Mouse (Mus musculus): ENCODE measurements around the gene Spdye4a. TPM values are rescaled to one million over a fixed set of nuclear protein-coding genes. Genes with fewer than 3 reads are reported as not detected.

The Spdye4a gene
- total and polyA plus RNA-seq, 3 experiments, result 0.14 TPM; not detected in 2

DNA sequence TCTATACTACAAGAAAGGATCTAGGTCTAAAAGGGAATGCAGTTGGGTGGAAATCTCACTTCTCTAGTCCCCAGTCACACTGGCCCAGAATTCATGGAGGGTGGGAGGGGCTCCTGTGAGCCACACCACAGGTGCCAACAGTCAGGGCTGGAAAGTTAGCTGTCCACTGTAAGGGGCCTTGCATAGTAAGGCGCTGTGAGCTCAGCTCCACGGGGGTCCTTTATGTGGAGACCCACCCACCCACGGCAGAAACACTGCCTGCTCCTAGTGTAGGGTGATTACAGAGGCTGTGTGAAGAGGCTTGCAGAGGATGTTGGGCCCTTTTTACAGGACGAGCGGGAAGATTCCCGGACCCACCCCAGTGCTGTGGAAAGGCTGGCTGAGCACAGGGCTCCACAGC lies 25.3 kb upstream of the Spdye4a start:
- intact Hi-C loops (cut with DNase I), result no loop called here
- Histone ChIP-seq H3K4me1 (ENCODE audit: control insufficient read depth, insufficient read depth, low read length) (no peaks in the 10 kb centered on the region), H3K9ac (ENCODE audit: low read depth, low read length) (no peak overlapping the region), H3K79me2 (replicated peaks; ENCODE audit: control insufficient read depth, insufficient read depth, low read length) (no peaks in the 10 kb centered on the region), H3K27me3 (ENCODE audit: control insufficient read depth, insufficient read depth, low read length) (peaks cover 10% of the 10 kb centered on the region), H3K27ac (no peak overlapping the region), H3K36me3 (ENCODE audit: control insufficient read depth, insufficient read depth, low read length) (no peaks in the 10 kb centered on the region), H3K4me3 (no peak overlapping the region)
- TF ChIP-seq EP300 (IDR thresholded peaks at IDR 0.05; ENCODE audit: insufficient read depth, low read depth, low read length), result no peak
- TF ChIP-seq POLR2A (IDR thresholded peaks at IDR 0.05; ENCODE audit: insufficient read depth, low read depth, low read length), result no peak
- no peak for TF ChIP-seq CTCF (IDR thresholded peaks at IDR 0.05)
- 63% methylated on average over 6 of the region's 6 CpGs for WGBS
- no peak for DNase-seq

DNA sequence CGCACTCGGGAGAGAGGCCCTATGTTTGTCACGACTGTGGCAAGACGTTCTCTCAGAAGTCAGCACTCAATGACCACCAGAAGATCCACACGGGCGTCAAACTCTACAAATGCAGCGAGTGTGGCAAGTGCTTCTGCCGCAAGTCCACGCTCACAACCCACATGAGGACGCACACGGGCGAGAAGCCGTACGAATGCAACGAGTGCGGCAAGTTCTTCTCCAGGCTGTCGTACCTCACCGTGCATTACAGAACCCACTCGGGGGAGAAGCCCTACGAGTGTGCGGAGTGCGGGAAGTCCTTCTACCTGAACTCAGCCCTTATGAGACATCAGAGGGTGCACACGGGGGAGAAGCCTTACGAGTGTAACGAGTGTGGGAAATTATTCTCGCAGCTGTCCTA lies 18.2 kb upstream of the Spdye4a start:
- TF ChIP-seq POLR2A (IDR thresholded peaks at IDR 0.05; ENCODE audit: insufficient read depth, low read depth, low read length), result no peak
- no peak for TF ChIP-seq CTCF (IDR thresholded peaks at IDR 0.05)
- no peak for TF ChIP-seq EP300 (IDR thresholded peaks at IDR 0.05; ENCODE audit: insufficient read depth, low read depth, low read length)
- H3K9ac ChIP-seq (ENCODE audit: low read depth, low read length), result no peak overlapping the region
- 97% methylated on average over 26 of the region's 26 CpGs for WGBS
- intact Hi-C loops (cut with DNase I), result no loop called here
- H3K27ac ChIP-seq, result no peak overlapping the region
- no peaks in the 10 kb centered on the region for H3K27me3 ChIP-seq (ENCODE audit: control insufficient read depth, insufficient read depth, low read length)
- no peaks in the 10 kb centered on the region for H3K79me2 ChIP-seq (replicated peaks; ENCODE audit: control insufficient read depth, insufficient read depth, low read length)
- no peak overlapping the region for H3K4me3 ChIP-seq
- H3K36me3 ChIP-seq (ENCODE audit: control insufficient read depth, insufficient read depth, low read length), result no peaks in the 10 kb centered on the region
- no peaks in the 10 kb centered on the region for H3K4me1 ChIP-seq (ENCODE audit: control insufficient read depth, insufficient read depth, low read length)
- DNase-seq, result no peak

DNA sequence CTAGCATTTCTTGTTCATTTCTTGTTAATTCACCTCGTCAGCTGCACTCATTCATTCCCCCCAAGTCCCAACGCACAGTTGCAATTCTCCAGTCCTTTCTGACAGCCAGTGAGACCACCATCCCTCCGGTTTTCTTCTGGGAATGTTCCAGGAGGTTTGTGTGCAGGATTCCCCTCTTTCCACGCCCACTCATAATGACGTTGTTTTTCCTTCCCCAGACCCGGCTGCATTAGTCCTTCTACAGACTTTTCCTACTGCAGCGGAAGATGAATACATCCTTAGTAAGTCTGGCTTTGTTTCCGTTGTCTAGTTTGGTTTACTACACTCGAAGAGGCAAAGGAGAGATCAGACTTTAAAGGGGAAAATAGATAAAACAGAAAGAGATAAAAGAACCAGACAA lies 9.3 kb upstream of the Spdye4a start:
- H3K27ac ChIP-seq, result no peak overlapping the region; the same call in 1 of the 2 replicates
- no peak for TF ChIP-seq CTCF (IDR thresholded peaks at IDR 0.05)
- TF ChIP-seq POLR2A (IDR thresholded peaks at IDR 0.05; ENCODE audit: insufficient read depth, low read depth, low read length), result no peak
- TF ChIP-seq EP300 (IDR thresholded peaks at IDR 0.05; ENCODE audit: insufficient read depth, low read depth, low read length), result no peak

GRCm38 (mm10) chr5:143235028-143235693 lies 8.5 kb upstream of the Spdye4a start, which contains the start of gene Zfp12:
Gene Zfp12, plus strand, starts transcription at chr5:143235163.
- Histone ChIP-seq H3K4me3 (peak within 1 kb of the TSS; percentile 79), H3K36me3 (ENCODE audit: control insufficient read depth, insufficient read depth, low read length) (peaks cover 3% of the 10 kb centered on the region), H3K9ac (ENCODE audit: low read depth, low read length) (peak within 1 kb of the TSS; percentile 75), H3K27me3 (ENCODE audit: control insufficient read depth, insufficient read depth, low read length) (no peaks in the 10 kb centered on the region), H3K79me2 (replicated peaks; ENCODE audit: control insufficient read depth, insufficient read depth, low read length) (peaks cover 2% of the 10 kb centered on the region; the same call in 1 of the 2 replicates), H3K4me1 (ENCODE audit: control insufficient read depth, insufficient read depth, low read length) (peaks cover 2% of the 10 kb centered on the region), H3K27ac (peak within 1 kb of the TSS; percentile 94)
- peak; percentile 93 to 97 for DNase-seq
- peak; percentile 64 for TF ChIP-seq CTCF (IDR thresholded peaks at IDR 0.05)
- peak; percentile 79 for TF ChIP-seq POLR2A (IDR thresholded peaks at IDR 0.05; ENCODE audit: insufficient read depth, low read depth, low read length)
- TF ChIP-seq EP300 (IDR thresholded peaks at IDR 0.05; ENCODE audit: insufficient read depth, low read depth, low read length), result peak; percentile 73
- under 1% methylated on average over 58 of the region's 58 CpGs for WGBS
- intact Hi-C loops (cut with DNase I), result loop anchor here (1.0 to 5.0 kb wide), 2 partner anchors 55 to 167 kb away; partner anchors contain the start of genes Kdelr2 and Rbak

More for the DNA sequence above, 9.3 kb upstream of the Spdye4a start:
- DNase-seq, result no peak
- H3K9ac ChIP-seq (ENCODE audit: low read depth, low read length), result no peak overlapping the region
- WGBS, result 26% methylated on average over 9 of the region's 9 CpGs
- intact Hi-C loops (cut with DNase I), result loop anchor here (2.0 to 5.0 kb wide), 2 partner anchors 33 to 166 kb away; partner anchors contain the start of gene Kdelr2
- H3K27me3 ChIP-seq (ENCODE audit: control insufficient read depth, insufficient read depth, low read length), result no peaks in the 10 kb centered on the region
- peaks cover 2% of the 10 kb centered on the region for H3K4me1 ChIP-seq (ENCODE audit: control insufficient read depth, insufficient read depth, low read length)
- H3K4me3 ChIP-seq, result peak overlapping the region; percentile 79
- peaks cover 3% of the 10 kb centered on the region for H3K36me3 ChIP-seq (ENCODE audit: control insufficient read depth, insufficient read depth, low read length)
- peaks cover 2% of the 10 kb centered on the region; the same call in 1 of the 2 replicates for H3K79me2 ChIP-seq (replicated peaks; ENCODE audit: control insufficient read depth, insufficient read depth, low read length)

DNA sequence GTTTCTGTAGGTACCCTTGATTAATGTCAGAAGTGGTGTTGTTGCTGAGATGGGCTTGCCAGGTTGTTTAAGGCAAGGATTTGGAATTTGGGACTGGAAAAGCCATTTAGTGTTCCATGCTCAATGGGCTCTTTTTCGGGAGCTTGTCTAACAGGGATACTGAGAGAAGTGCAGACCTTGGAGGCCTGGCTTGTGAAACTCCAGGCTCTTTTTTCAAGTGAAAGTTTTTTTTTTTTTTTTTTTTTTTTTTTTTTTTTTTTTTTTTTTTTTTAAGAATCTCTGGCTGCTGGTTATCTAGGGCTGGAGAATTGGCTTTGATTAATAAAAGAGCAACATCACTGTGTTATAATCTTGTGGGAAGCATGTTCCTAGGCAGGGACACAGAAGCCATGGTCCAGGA lies 4.4 kb downstream of the Spdye4a start:
- intact Hi-C loops (cut with DNase I), result no loop called here
- no peaks in the 10 kb centered on the region for H3K79me2 ChIP-seq (replicated peaks; ENCODE audit: control insufficient read depth, insufficient read depth, low read length)
- no peak for DNase-seq
- H3K27ac ChIP-seq, result no peak overlapping the region
- H3K9ac ChIP-seq (ENCODE audit: low read depth, low read length), result no peak overlapping the region
- H3K4me3 ChIP-seq, result no peak overlapping the region
- no peaks in the 10 kb centered on the region for H3K27me3 ChIP-seq (ENCODE audit: control insufficient read depth, insufficient read depth, low read length)
- 59% methylated on average over 1 of the region's 1 CpGs for WGBS
- H3K4me1 ChIP-seq (ENCODE audit: control insufficient read depth, insufficient read depth, low read length), result no peaks in the 10 kb centered on the region
- H3K36me3 ChIP-seq (ENCODE audit: control insufficient read depth, insufficient read depth, low read length), result no peaks in the 10 kb centered on the region
- TF ChIP-seq EP300 (IDR thresholded peaks at IDR 0.05; ENCODE audit: insufficient read depth, low read depth, low read length), result no peak
- no peak for TF ChIP-seq POLR2A (IDR thresholded peaks at IDR 0.05; ENCODE audit: insufficient read depth, low read depth, low read length)

DNA sequence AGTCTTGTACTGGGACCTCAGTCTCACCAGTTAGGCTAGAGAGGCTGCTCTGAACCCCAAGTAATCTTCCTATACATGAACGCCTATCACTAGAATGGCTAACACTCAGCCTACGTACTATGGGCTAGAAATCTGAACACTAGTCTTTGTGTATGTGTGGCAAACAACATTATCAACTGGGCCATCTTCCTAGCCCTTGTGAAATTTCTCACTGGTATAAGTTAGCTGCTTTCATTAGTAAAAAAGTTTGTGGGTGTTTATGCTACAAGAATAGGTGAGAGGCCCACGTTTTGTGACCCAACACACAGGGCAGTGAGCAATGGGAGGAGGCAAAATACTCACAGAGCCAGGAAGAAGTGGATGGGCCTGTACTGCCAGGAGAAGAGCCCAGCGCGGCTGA lies 5.7 kb downstream of the Spdye4a start:
- Histone ChIP-seq H3K4me3 (no peak overlapping the region), H3K27ac (no peak overlapping the region), H3K4me1 (ENCODE audit: control insufficient read depth, insufficient read depth, low read length) (no peaks in the 10 kb centered on the region), H3K9ac (ENCODE audit: low read depth, low read length) (no peak overlapping the region), H3K36me3 (ENCODE audit: control insufficient read depth, insufficient read depth, low read length) (no peaks in the 10 kb centered on the region), H3K27me3 (ENCODE audit: control insufficient read depth, insufficient read depth, low read length) (no peaks in the 10 kb centered on the region), H3K79me2 (replicated peaks; ENCODE audit: control insufficient read depth, insufficient read depth, low read length) (no peaks in the 10 kb centered on the region)
- intact Hi-C loops (cut with DNase I), result no loop called here
- DNase-seq, result no peak
- TF ChIP-seq CTCF (IDR thresholded peaks at IDR 0.05), result no peak
- TF ChIP-seq EP300 (IDR thresholded peaks at IDR 0.05; ENCODE audit: insufficient read depth, low read depth, low read length), result no peak
- TF ChIP-seq POLR2A (IDR thresholded peaks at IDR 0.05; ENCODE audit: insufficient read depth, low read depth, low read length), result no peak
- WGBS, result 65% methylated on average over 5 of the region's 5 CpGs

All from heart, adult 2 months (tissue).